Mouse (Mus musculus): ENCODE measurements at regions not wholly inside any gene's neighbourhood (a gene's known extent, or its start where the extent isn't known, plus 50 kb on each side); places are given as distances from the start of the nearest gene placed in this dataset.

DNA sequence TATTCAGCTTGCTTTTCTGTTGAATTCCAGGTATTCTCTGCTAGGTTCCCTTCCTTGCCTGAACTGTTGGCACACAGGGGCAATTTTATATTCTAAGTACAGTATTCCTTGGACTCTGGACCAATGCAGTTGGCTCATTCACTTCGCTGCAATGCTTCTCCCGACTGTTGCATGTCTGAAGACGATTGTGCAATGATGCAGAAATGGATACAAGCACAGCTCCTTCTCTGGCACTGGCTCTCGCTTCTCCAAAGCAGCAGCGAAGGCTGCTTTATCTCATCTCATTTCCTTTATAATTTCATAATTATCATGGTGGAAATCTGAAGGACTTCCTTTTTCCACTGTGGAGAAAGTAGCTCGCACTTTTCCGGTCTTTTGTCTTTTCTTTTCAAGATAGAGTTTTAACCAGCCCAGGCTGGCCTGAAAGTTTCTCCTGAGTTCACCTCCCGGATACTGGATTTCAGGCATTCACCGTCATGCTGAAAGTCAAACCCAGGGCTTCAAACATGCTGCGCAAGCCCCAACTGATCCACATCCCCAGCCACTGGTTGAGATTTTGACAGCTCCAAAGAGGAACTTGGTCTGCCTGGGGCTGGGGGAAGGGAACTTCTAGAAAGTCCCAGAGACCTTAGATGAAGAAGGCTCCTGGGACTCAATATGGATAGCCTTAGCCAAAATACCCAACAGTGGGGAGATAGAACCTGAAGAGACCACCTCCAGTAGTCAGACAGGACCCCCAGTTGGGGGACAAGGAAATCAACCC lies 55.6 kb upstream of the Akirin2 start:
- DNase-seq (ENCODE audit: low read depth, low spot score) = no peak

DNA sequence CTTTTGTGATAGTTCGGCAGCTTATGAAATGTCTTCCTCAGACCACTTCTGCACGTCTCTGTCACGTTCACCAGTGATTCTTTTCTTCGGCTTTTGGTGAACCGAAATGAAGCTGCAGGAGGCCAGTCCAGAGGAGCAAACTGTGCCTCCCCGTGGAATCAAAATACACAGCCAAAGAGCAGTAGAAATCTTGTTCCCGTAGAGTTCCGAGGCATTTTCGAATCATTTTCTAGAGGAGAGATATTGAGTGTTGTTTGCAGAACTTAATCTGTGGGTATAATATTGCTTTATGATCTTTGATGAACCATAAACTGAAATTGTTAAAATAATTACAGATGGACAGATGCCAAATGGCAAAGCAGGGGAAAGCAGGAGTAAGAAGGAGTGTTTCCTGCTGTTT lies 52.4 kb upstream of the Akirin2 start:
- DNase-seq (ENCODE audit: low read depth, low spot score) = no peak

DNA sequence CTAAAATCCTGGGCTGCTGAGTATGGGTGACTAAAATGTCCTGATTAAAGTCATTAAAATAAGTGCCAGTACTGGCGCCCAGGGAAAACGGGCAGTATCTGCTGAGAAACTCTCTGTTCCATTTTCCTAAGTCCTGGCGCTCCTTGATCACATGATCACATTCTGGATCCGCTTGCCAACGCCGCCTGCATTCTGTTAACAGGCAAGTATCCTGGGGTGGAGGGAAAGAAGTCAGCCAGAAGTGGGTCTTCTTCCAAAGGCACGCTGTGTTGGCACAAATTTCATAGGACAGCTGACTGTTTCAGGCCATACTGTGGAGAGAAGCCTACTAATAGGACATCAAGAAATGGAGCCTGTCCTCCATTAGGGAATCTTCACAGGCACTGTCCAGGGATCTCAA lies 52.0 kb upstream of the Akirin2 start:
- DNase-seq (ENCODE audit: low read depth, low spot score) = no peak

- DNase-seq (ENCODE audit: low read depth, low spot score) = no peak
These were observed 51.0 kb upstream of the Akirin2 start for GRCm38 (mm10) chr4:34499731-34500130.
